Mouse (Mus musculus): ENCODE measurements around the gene Pebp1. TPM values are rescaled to one million over a fixed set of nuclear protein-coding genes. Genes with fewer than 3 reads are reported as not detected.

Gene Pebp1
- polyA plus RNA-seq, 1 experiment from 2014 or later, result 1,314 TPM

GRCm38 (mm10) chr5:117291312-117291711, 3.9 kb upstream of the Pebp1 start:
- no peak overlapping the region for H3K27ac ChIP-seq (ENCODE audit: low read depth, low read length)
- H3K27me3 ChIP-seq (replicated peaks; ENCODE audit: control insufficient read depth, insufficient read depth, low read length), result no peaks in the 10 kb centered on the region
- WGBS, result 92% methylated on average over 3 of the region's 3 CpGs
- no peak for DNase-seq (ENCODE audit: low spot score)
- no peaks in the 10 kb centered on the region for H3K9me3 ChIP-seq (replicated peaks; ENCODE audit: control insufficient read depth, low read length)
- H3K9ac ChIP-seq (ENCODE audit: low read length), result no peak overlapping the region
- ATAC-seq, result no peak
- peaks cover 3% of the 10 kb centered on the region for H3K4me1 ChIP-seq (ENCODE audit: control insufficient read depth, insufficient read depth, low read length)
- no peaks in the 10 kb centered on the region for H3K36me3 ChIP-seq (ENCODE audit: control insufficient read depth, insufficient read depth, low read length)
- H3K4me3 ChIP-seq (ENCODE audit: low read depth, low read length), result no peak overlapping the region
- no peak overlapping the region for H3K4me2 ChIP-seq (ENCODE audit: low read length)

- WGBS, result 95% methylated on average over 2 of the region's 2 CpGs
- DNase-seq (ENCODE audit: low spot score), result no peak
- H3K4me3 ChIP-seq (ENCODE audit: low read depth, low read length), result no peak overlapping the region
These were observed 2.7 kb upstream of the Pebp1 start for GRCm38 (mm10) chr5:117290081-117290480.

GRCm38 (mm10) chr5:117289646-117290045, 2.2 kb upstream of the Pebp1 start:
- ATAC-seq (no peak), DNase-seq (ENCODE audit: low spot score) (no peak)
- Histone ChIP-seq H3K27me3 (replicated peaks; ENCODE audit: control insufficient read depth, insufficient read depth, low read length) (no peaks in the 10 kb centered on the region), H3K4me3 (ENCODE audit: low read depth, low read length) (no peak overlapping the region), H3K9me3 (replicated peaks; ENCODE audit: control insufficient read depth, low read length) (no peaks in the 10 kb centered on the region), H3K9ac (ENCODE audit: low read length) (no peak overlapping the region), H3K36me3 (ENCODE audit: control insufficient read depth, insufficient read depth, low read length) (peaks cover 8% of the 10 kb centered on the region), H3K4me1 (ENCODE audit: control insufficient read depth, insufficient read depth, low read length) (peaks cover 17% of the 10 kb centered on the region), H3K4me2 (ENCODE audit: low read length) (no peak overlapping the region), H3K27ac (ENCODE audit: low read depth, low read length) (no peak overlapping the region)

More at GRCm38 (mm10) chr5:117290081-117290480, 2.7 kb upstream of the Pebp1 start:
- no peaks in the 10 kb centered on the region for H3K9me3 ChIP-seq (replicated peaks; ENCODE audit: control insufficient read depth, low read length)
- peaks cover 14% of the 10 kb centered on the region for H3K4me1 ChIP-seq (ENCODE audit: control insufficient read depth, insufficient read depth, low read length)
- H3K27me3 ChIP-seq (replicated peaks; ENCODE audit: control insufficient read depth, insufficient read depth, low read length), result no peaks in the 10 kb centered on the region
- no peak overlapping the region for H3K27ac ChIP-seq (ENCODE audit: low read depth, low read length)
- H3K36me3 ChIP-seq (ENCODE audit: control insufficient read depth, insufficient read depth, low read length), result peaks cover 3% of the 10 kb centered on the region; the same call in 1 of the 2 replicates
- no peak for ATAC-seq
- no peak overlapping the region for H3K4me2 ChIP-seq (ENCODE audit: low read length)
- H3K9ac ChIP-seq (ENCODE audit: low read length), result no peak overlapping the region

GRCm38 (mm10) chr5:117286286-117286685, 1.1 kb downstream of the Pebp1 start:
- Histone ChIP-seq H3K27ac (ENCODE audit: low read depth, low read length) (no peak overlapping the region), H3K9me3 (replicated peaks; ENCODE audit: control insufficient read depth, low read length) (no peaks in the 10 kb centered on the region), H3K4me3 (ENCODE audit: low read depth, low read length) (peak overlapping the region; percentile 54), H3K36me3 (ENCODE audit: control insufficient read depth, insufficient read depth, low read length) (peaks cover 33% of the 10 kb centered on the region), H3K4me1 (ENCODE audit: control insufficient read depth, insufficient read depth, low read length) (peaks cover 22% of the 10 kb centered on the region), H3K9ac (ENCODE audit: low read length) (peak overlapping the region; percentile 73), H3K27me3 (replicated peaks; ENCODE audit: control insufficient read depth, insufficient read depth, low read length) (no peaks in the 10 kb centered on the region), H3K4me2 (ENCODE audit: low read length) (peak overlapping the region; percentile 54)
- ATAC-seq, result no peak
- WGBS, result 56% methylated on average over 3 of the region's 3 CpGs
- no peak for DNase-seq (ENCODE audit: low spot score)

GRCm38 (mm10) chr5:117285266-117285665, 2.2 kb downstream of the Pebp1 start:
- Histone ChIP-seq H3K9ac (ENCODE audit: low read length) (no peak overlapping the region), H3K4me1 (ENCODE audit: control insufficient read depth, insufficient read depth, low read length) (peaks cover 22% of the 10 kb centered on the region), H3K27me3 (replicated peaks; ENCODE audit: control insufficient read depth, insufficient read depth, low read length) (no peaks in the 10 kb centered on the region), H3K4me2 (ENCODE audit: low read length) (peak overlapping the region; percentile 16; the same call in 1 of the 2 replicates), H3K4me3 (ENCODE audit: low read depth, low read length) (no peak overlapping the region), H3K36me3 (ENCODE audit: control insufficient read depth, insufficient read depth, low read length) (peaks cover 42% of the 10 kb centered on the region), H3K27ac (ENCODE audit: low read depth, low read length) (no peak overlapping the region), H3K9me3 (replicated peaks; ENCODE audit: control insufficient read depth, low read length) (no peaks in the 10 kb centered on the region)
- WGBS, result 65% methylated on average over 4 of the region's 4 CpGs
- no peak for ATAC-seq
- no peak for DNase-seq (ENCODE audit: low spot score)

GRCm38 (mm10) chr5:117284682-117285081, 2.7 kb downstream of the Pebp1 start:
- H3K9ac ChIP-seq (ENCODE audit: low read length), result 0 out of 2 replicates have a peak overlapping the region, but pooled peaks have one; percentile 29

GRCm38 (mm10) chr5:117284029-117284428, 3.4 kb downstream of the Pebp1 start:
- peak; percentile 71 for DNase-seq (ENCODE audit: low spot score)
- Histone ChIP-seq H3K27me3 (replicated peaks; ENCODE audit: control insufficient read depth, insufficient read depth, low read length) (no peaks in the 10 kb centered on the region), H3K4me2 (ENCODE audit: low read length) (peak overlapping the region; percentile 12; the same call in 1 of the 2 replicates), H3K4me1 (ENCODE audit: control insufficient read depth, insufficient read depth, low read length) (peaks cover 22% of the 10 kb centered on the region), H3K27ac (ENCODE audit: low read depth, low read length) (0 out of 2 replicates have a peak overlapping the region, but pooled peaks have one; percentile 30), H3K4me3 (ENCODE audit: low read depth, low read length) (no peak overlapping the region), H3K9ac (ENCODE audit: low read length) (0 out of 2 replicates have a peak overlapping the region, but pooled peaks have one; percentile 29), H3K36me3 (ENCODE audit: control insufficient read depth, insufficient read depth, low read length) (peaks cover 50% of the 10 kb centered on the region), H3K9me3 (replicated peaks; ENCODE audit: control insufficient read depth, low read length) (no peaks in the 10 kb centered on the region)
- ATAC-seq, result 0 out of 2 replicates have a peak, but pooled peaks have one; percentile 4
- WGBS, result 41% methylated on average over 9 of the region's 9 CpGs

More at GRCm38 (mm10) chr5:117284682-117285081, 2.7 kb downstream of the Pebp1 start:
- Histone ChIP-seq H3K9me3 (replicated peaks; ENCODE audit: control insufficient read depth, low read length) (no peaks in the 10 kb centered on the region), H3K27me3 (replicated peaks; ENCODE audit: control insufficient read depth, insufficient read depth, low read length) (no peaks in the 10 kb centered on the region), H3K4me3 (ENCODE audit: low read depth, low read length) (no peak overlapping the region), H3K27ac (ENCODE audit: low read depth, low read length) (0 out of 2 replicates have a peak overlapping the region, but pooled peaks have one; percentile 30), H3K36me3 (ENCODE audit: control insufficient read depth, insufficient read depth, low read length) (peaks cover 48% of the 10 kb centered on the region), H3K4me2 (ENCODE audit: low read length) (peak overlapping the region; percentile 16; the same call in 1 of the 2 replicates), H3K4me1 (ENCODE audit: control insufficient read depth, insufficient read depth, low read length) (peaks cover 22% of the 10 kb centered on the region)
- no peak for ATAC-seq
- 41% methylated on average over 7 of the region's 7 CpGs for WGBS
- no peak for DNase-seq (ENCODE audit: low spot score)

- DNase-seq (ENCODE audit: low spot score) (no peak), ATAC-seq (no peak)
- Histone ChIP-seq H3K9ac (ENCODE audit: low read length) (no peak overlapping the region), H3K36me3 (ENCODE audit: control insufficient read depth, insufficient read depth, low read length) (peaks cover 50% of the 10 kb centered on the region), H3K9me3 (replicated peaks; ENCODE audit: control insufficient read depth, low read length) (no peaks in the 10 kb centered on the region), H3K4me1 (ENCODE audit: control insufficient read depth, insufficient read depth, low read length) (peaks cover 22% of the 10 kb centered on the region), H3K27ac (ENCODE audit: low read depth, low read length) (no peak overlapping the region), H3K4me2 (ENCODE audit: low read length) (no peak overlapping the region), H3K27me3 (replicated peaks; ENCODE audit: control insufficient read depth, insufficient read depth, low read length) (no peaks in the 10 kb centered on the region), H3K4me3 (ENCODE audit: low read depth, low read length) (no peak overlapping the region)
- 89% methylated on average over 8 of the region's 8 CpGs for WGBS
These were observed 5.1 kb downstream of the Pebp1 start for GRCm38 (mm10) chr5:117282360-117282759.

- DNase-seq (ENCODE audit: low spot score), result no peak
- Histone ChIP-seq H3K27me3 (replicated peaks; ENCODE audit: control insufficient read depth, insufficient read depth, low read length) (no peaks in the 10 kb centered on the region), H3K9me3 (replicated peaks; ENCODE audit: control insufficient read depth, low read length) (no peaks in the 10 kb centered on the region), H3K4me3 (ENCODE audit: low read depth, low read length) (no peak overlapping the region), H3K4me1 (ENCODE audit: control insufficient read depth, insufficient read depth, low read length) (peaks cover 22% of the 10 kb centered on the region), H3K36me3 (ENCODE audit: control insufficient read depth, insufficient read depth, low read length) (peaks cover 50% of the 10 kb centered on the region), H3K27ac (ENCODE audit: low read depth, low read length) (no peak overlapping the region), H3K4me2 (ENCODE audit: low read length) (no peak overlapping the region), H3K9ac (ENCODE audit: low read length) (no peak overlapping the region)
- ATAC-seq, result no peak
- 95% methylated on average over 10 of the region's 10 CpGs for WGBS
These were observed 5.9 kb downstream of the Pebp1 start for GRCm38 (mm10) chr5:117281536-117281935.

All from forebrain, embryonic 14.5 days (tissue).